Mouse (Mus musculus): Measurements from ENCODE around the gene Prkce.

GRCm38 (mm10) chr17:86226635-86227034 is 59.0 kb downstream of the Prkce start:
- no peak for TF ChIP-seq CTCF (IDR thresholded peaks at IDR 0.05; ENCODE audit: low read depth)
- no peak for TF ChIP-seq EP300 (IDR thresholded peaks at IDR 0.05; ENCODE audit: low read depth)
